Mouse (Mus musculus) MEL (cell line): ENCODE measurements around the gene Srcin1. TPM values are rescaled to one million over a fixed set of nuclear protein-coding genes. Genes with fewer than 3 reads are reported as not detected.

Experiments used
- DNase-seq: peaks from one replicate; pipeline ENCODE4 v3.0.0; 2011; ENCODE audit warnings: low read depth, low spot score
- H3K27ac ChIP-seq: 2 replicates; pipeline ENCODE4 v1.5.1; 2012; ENCODE audit warnings: low read depth, mild to moderate bottlenecking, control low read depth, low read length, moderate library complexity; ENCODE audit not compliant: control insufficient read depth
- H3K27me3 ChIP-seq, 2 experiments: fragments of 150-350 bp in 1 of 2; sonication (generic) in 1 of 2; 2 replicates each; pipeline ENCODE4 v1.6.1; 2012; ENCODE audit warnings: low read length in 2 of 2, mild to moderate bottlenecking in 2 of 2, improper control_type of control experiment in 1 of 2, moderate library complexity in 1 of 2; ENCODE audit not compliant: insufficient read depth in 2 of 2, control insufficient read depth in 1 of 2
- H3K36me3 ChIP-seq, 2 experiments: 2 replicates each; pipeline ENCODE4 v1.6.1; 2012 to 2014; ENCODE audit warnings: low read length in 2 of 2, improper control_type of control experiment in 1 of 2, inconsistent platforms in 1 of 2, mild to moderate bottlenecking in 1 of 2; ENCODE audit not compliant: insufficient read depth in 2 of 2, control insufficient read depth in 1 of 2
- H3K4me1 ChIP-seq, 2 experiments: fragments of 150-350 bp in 1 of 2; sonication (generic) in 1 of 2; 2 replicates each; pipeline ENCODE4 v1.6.1; 2012; ENCODE audit warnings: low read length in 2 of 2, improper control_type of control experiment in 1 of 2, mild to moderate bottlenecking in 1 of 2; ENCODE audit not compliant: insufficient read depth in 2 of 2, control insufficient read depth in 1 of 2
- H3K4me3 ChIP-seq, 2 experiments: fragments of 150-350 bp in 1 of 2; sonication (generic) in 1 of 2; 2 replicates each; pipeline ENCODE4 v1.5.1; 2012; ENCODE audit warnings: low read depth in 2 of 2, low read length in 2 of 2, mild to moderate bottlenecking in 2 of 2, moderate library complexity in 2 of 2, control low read depth in 1 of 2, improper control_type of control experiment in 1 of 2; ENCODE audit not compliant: control insufficient read depth in 1 of 2, insufficient read depth in 1 of 2
- H3K79me2 ChIP-seq: 2 replicates; pipeline ENCODE4 v1.6.1; 2012; ENCODE audit warnings: mild to moderate bottlenecking, low read length, moderate library complexity; ENCODE audit not compliant: control insufficient read depth, poor library complexity, insufficient read depth
- H3K9ac ChIP-seq: 2 replicates; pipeline ENCODE4 v1.6.1; 2012; ENCODE audit warnings: low read depth, mild to moderate bottlenecking, control low read depth, low read length, moderate library complexity; ENCODE audit not compliant: control insufficient read depth, poor library complexity, severe bottlenecking
- H3K9me3 ChIP-seq: fragments of 150-350 bp; sonication (generic); replicated peaks from 2 replicates; pipeline ENCODE4 v1.6.1; 2012; ENCODE audit warnings: mild to moderate bottlenecking, low read length, improper control_type of control experiment, moderate library complexity; ENCODE audit not compliant: insufficient read depth
- CHD2 ChIP-seq: IDR thresholded peaks from 2 replicates; pipeline ENCODE4 v1.6.1; 2011; ENCODE audit warnings: low read length, improper control_type of control experiment
- CTCF ChIP-seq, 3 experiments: IDR thresholded peaks in 2 of 3; conservative IDR thresholded peaks in 1 of 3; 2 replicates each; pipeline ENCODE4 v1.5.1; 2011 to 2012; ENCODE audit warnings: low read length in 3 of 3, low read depth in 2 of 3, mild to moderate bottlenecking in 2 of 3, improper control_type of control experiment in 1 of 3, inconsistent platforms in 1 of 3, mixed read lengths in 1 of 3, moderate library complexity in 1 of 3; ENCODE audit not compliant: control insufficient read depth in 1 of 3, insufficient read depth in 1 of 3, poor library complexity in 1 of 3, severe bottlenecking in 1 of 3
- E2F4 ChIP-seq: IDR thresholded peaks from 2 replicates; pipeline ENCODE4 v1.6.1; 2011; ENCODE audit warnings: low read depth, low read length, improper control_type of control experiment, borderline replicate concordance
- ELF1 ChIP-seq: IDR thresholded peaks from 2 replicates; pipeline ENCODE4 v1.6.1; 2014; ENCODE audit warnings: low read depth, mild to moderate bottlenecking, inconsistent platforms, low read length, improper control_type of control experiment, moderate library complexity
- ETS1 ChIP-seq: IDR thresholded peaks from 2 replicates; pipeline ENCODE4 v1.6.1; 2012; ENCODE audit warnings: low read depth, mild to moderate bottlenecking, inconsistent platforms, low read length, improper control_type of control experiment, moderate library complexity
- GABPA ChIP-seq: IDR thresholded peaks from 2 replicates; pipeline ENCODE4 v1.6.1; 2012; ENCODE audit warnings: low read depth, mild to moderate bottlenecking, inconsistent platforms, low read length, improper control_type of control experiment, moderate library complexity
- GATA1 ChIP-seq: IDR thresholded peaks from 2 replicates; pipeline ENCODE4 v1.6.1; 2011; ENCODE audit warnings: low read depth, low read length, improper control_type of control experiment
- HCFC1 ChIP-seq: IDR thresholded peaks from 2 replicates; pipeline ENCODE4 v1.6.1; 2012; ENCODE audit warnings: low read depth, mild to moderate bottlenecking, inconsistent platforms, low read length, improper control_type of control experiment, moderate library complexity
- KAT2A ChIP-seq: conservative IDR thresholded peaks from 2 replicates; pipeline ENCODE4 v1.6.1; 2012; ENCODE audit warnings: low read depth, low read length, improper control_type of control experiment, inconsistent platforms
- MAZ ChIP-seq: IDR thresholded peaks from 2 replicates; pipeline ENCODE4 v1.6.1; 2012; ENCODE audit warnings: low read depth, mild to moderate bottlenecking, inconsistent platforms, low read length, improper control_type of control experiment
- MEF2A ChIP-seq: IDR thresholded peaks from 2 replicates; pipeline ENCODE4 v1.6.1; 2014; ENCODE audit warnings: low read depth, mild to moderate bottlenecking, inconsistent platforms, low read length, improper control_type of control experiment; ENCODE audit not compliant: poor library complexity, insufficient replicate concordance, severe bottlenecking; ENCODE audit errors: extremely low read depth
- MXI1 ChIP-seq: IDR thresholded peaks from 2 replicates; pipeline ENCODE4 v1.6.1; 2011; ENCODE audit warnings: mild to moderate bottlenecking, low read depth, low read length, improper control_type of control experiment
- MYB ChIP-seq: IDR thresholded peaks from 2 replicates; pipeline ENCODE4 v1.6.1; 2011; ENCODE audit warnings: mild to moderate bottlenecking, low read depth, low read length, improper control_type of control experiment
- MYC ChIP-seq: IDR thresholded peaks from 2 replicates; pipeline ENCODE4 v1.6.1; 2011; ENCODE audit warnings: low read depth, mild to moderate bottlenecking, low read length, improper control_type of control experiment, moderate library complexity
- NRF1 ChIP-seq: IDR thresholded peaks from 2 replicates; pipeline ENCODE4 v1.6.1; 2014; ENCODE audit warnings: low read depth, mild to moderate bottlenecking, inconsistent platforms, low read length, improper control_type of control experiment, moderate library complexity; ENCODE audit not compliant: poor library complexity, insufficient read depth, severe bottlenecking
- RAD21 ChIP-seq: IDR thresholded peaks from 2 replicates; pipeline ENCODE4 v1.6.1; 2011; ENCODE audit warnings: mild to moderate bottlenecking, low read depth, low read length, improper control_type of control experiment
- SMC3 ChIP-seq: IDR thresholded peaks from 2 replicates; pipeline ENCODE4 v1.6.1; 2011; ENCODE audit warnings: low read depth, low read length, improper control_type of control experiment
- TBP ChIP-seq: IDR thresholded peaks from 2 replicates; pipeline ENCODE4 v1.8.0; 2011; ENCODE audit warnings: low read depth, low read length, improper control_type of control experiment
- UBTF ChIP-seq: IDR thresholded peaks from 2 replicates; pipeline ENCODE4 v1.6.1; 2012; ENCODE audit warnings: low read depth, mild to moderate bottlenecking, inconsistent platforms, low read length, improper control_type of control experiment, moderate library complexity, borderline replicate concordance; ENCODE audit not compliant: insufficient read depth
- USF2 ChIP-seq, 2 experiments: IDR thresholded peaks; 2 replicates each; pipeline ENCODE4 v1.6.1; 2011 to 2012; ENCODE audit warnings: improper control_type of control experiment in 2 of 2, low read length in 2 of 2, borderline replicate concordance in 1 of 2, inconsistent platforms in 1 of 2, low read depth in 1 of 2, mild to moderate bottlenecking in 1 of 2; ENCODE audit not compliant: insufficient read depth in 1 of 2
- ZC3H11A ChIP-seq: IDR thresholded peaks from 2 replicates; pipeline ENCODE4 v1.6.1; 2012; ENCODE audit warnings: low read depth, mild to moderate bottlenecking, inconsistent platforms, low read length, improper control_type of control experiment
- ZKSCAN1 ChIP-seq: IDR thresholded peaks from 2 replicates; pipeline ENCODE4 v1.6.1; 2012; ENCODE audit warnings: low read depth, mild to moderate bottlenecking, inconsistent platforms, low read length, improper control_type of control experiment, moderate library complexity
- polyA plus RNA-seq, 2 experiments: library from polyadenylated mRNA; stranded (reverse) in 1 of 2; unstranded in 1 of 2; fragments of >175 nt in 1 of 2; fragments of >200 nt in 1 of 2; gene quantifications; 2 replicates each; pipeline versions ENCODE4 v1.2.1 to v1.2.4; 2012; ENCODE audit warnings: low replicate concordance in 2 of 2, low read depth in 1 of 2; ENCODE audit not compliant: insufficient read length in 2 of 2, insufficient read depth in 1 of 2, missing spikeins in 1 of 2
- total RNA-seq: library from RNA; depleted of rRNA; stranded (reverse); fragments of 300-350 nt; gene quantifications from 2 replicates; pipeline ENCODE4 v1.2.3, GENCODE M21; 2012

Gene Srcin1
- total and polyA plus RNA-seq, 3 experiments, result 0.04 to 0.10 TPM; not detected in 1

GRCm38 (mm10) chr11:97559549-97559948 is 16.4 kb downstream of the Srcin1 start:
- Histone ChIP-seq H3K27me3 (peaks cover 23 to 35% of the 10 kb centered on the region in 2 experiments), H3K27ac (no peak overlapping the region), H3K4me3 (no peak overlapping the region), H3K4me1 (peaks cover 0 to 10% of the 10 kb centered on the region in 2 experiments; a peak in 1 of 4 replicates), H3K36me3 (no peaks in the 10 kb centered on the region), H3K9me3 (no peaks in the 10 kb centered on the region), H3K9ac (no peak overlapping the region), H3K79me2 (no peaks in the 10 kb centered on the region)
- TF ChIP-seq NRF1 (no peak), CTCF (IDR thresholded peaks at IDR 0.05 in 2 of 3, conservative IDR thresholded peaks at IDR 0.05 in 1 of 3; ENCODE audit: control insufficient read depth in 1 of 3, insufficient read depth in 1 of 3, low read depth in 2 of 3, low read length in 3 of 3, poor library complexity in 1 of 3, severe bottlenecking in 1 of 3) (peak; percentile 52 to 69 (median 59)), RAD21 (peak; percentile 24), SMC3 (peak; percentile 40)
- peak; percentile 34 for DNase-seq

- H3K9me3 ChIP-seq, result no peaks in the 10 kb centered on the region
- no peaks in the 10 kb centered on the region for H3K36me3 ChIP-seq
- H3K27me3 ChIP-seq, result peaks cover 19 to 24% of the 10 kb centered on the region in 2 experiments
- no peak overlapping the region for H3K4me3 ChIP-seq
- no peak for DNase-seq
- H3K79me2 ChIP-seq, result no peaks in the 10 kb centered on the region
- peaks cover 0 to 10% of the 10 kb centered on the region in 2 experiments; a peak in 1 of 4 replicates for H3K4me1 ChIP-seq
- no peak overlapping the region for H3K27ac ChIP-seq
- H3K9ac ChIP-seq, result no peak overlapping the region
- TF ChIP-seq MAZ (no peak), ZC3H11A (no peak), MYB (no peak), CHD2 (no peak), ETS1 (no peak), KAT2A (no peak), MEF2A (no peak), GATA1 (no peak), HCFC1 (no peak), GABPA (no peak), USF2 (IDR thresholded peaks at IDR 0.05; ENCODE audit: borderline replicate concordance in 1 of 2, insufficient read depth in 1 of 2, low read depth in 1 of 2, low read length in 2 of 2) (no peak), MYC (no peak), TBP (no peak), UBTF (no peak), ZKSCAN1 (no peak), MXI1 (no peak), E2F4 (no peak), ELF1 (no peak)
- TF ChIP-seq, all 39 proteins: peak for 0
These were observed 18.1 kb downstream of the Srcin1 start for GRCm38 (mm10) chr11:97557885-97558284.
